Mouse (Mus musculus) cerebellum, adult 11 months (tissue): ENCODE measurements at regions not wholly inside any gene's neighbourhood (a gene's known extent, or its start where the extent isn't known, plus 50 kb on each side); places are given as distances from the start of the nearest gene placed in this dataset.

ENCODE experiments used
- DNase-seq: peaks from one replicate; pipeline ENCODE4 v3.0.0; 2022

DNA sequence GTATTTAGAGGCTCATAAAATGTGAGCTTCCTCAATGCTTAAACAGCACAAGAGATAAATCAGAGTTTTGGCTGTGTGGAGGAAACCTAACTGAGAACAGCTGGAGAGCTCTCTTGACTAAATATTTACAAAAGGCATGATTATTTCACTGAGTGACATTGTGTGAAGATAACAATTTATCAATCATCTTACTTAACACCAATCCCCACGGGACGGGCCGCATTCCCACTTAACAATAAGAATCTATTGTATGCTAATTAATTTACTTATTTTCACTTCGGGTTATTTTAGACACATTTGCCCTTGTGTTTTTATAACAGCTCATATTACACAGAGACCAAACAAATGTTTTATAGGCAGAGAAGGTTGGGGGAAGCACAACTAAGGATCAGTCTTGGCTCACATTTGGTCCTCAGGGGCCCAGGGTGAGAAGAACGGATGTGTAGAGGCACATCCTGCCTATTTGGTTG lies 259.7 kb upstream of the Arid1b start:
- DNase-seq, result no peak

DNA sequence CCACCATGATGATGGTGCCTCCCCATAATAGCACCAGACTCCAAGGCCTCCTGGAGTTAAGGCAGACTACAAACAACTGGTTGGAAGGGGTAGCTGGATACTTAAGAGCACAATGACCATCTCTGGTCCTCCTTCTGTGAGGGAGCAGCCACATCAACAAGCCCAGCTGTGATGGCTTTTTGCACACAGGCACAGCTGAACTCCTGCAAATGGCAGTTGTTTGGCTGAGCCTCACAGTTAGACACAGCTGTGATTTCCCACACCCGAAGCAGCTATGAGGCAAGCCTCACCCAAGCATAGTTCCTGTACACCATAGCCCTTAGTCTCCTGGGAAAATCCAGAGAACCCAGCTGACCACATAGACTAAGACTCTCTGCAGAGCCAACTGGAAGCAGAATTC lies 258.9 kb upstream of the Arid1b start:
- no peak for DNase-seq

DNA sequence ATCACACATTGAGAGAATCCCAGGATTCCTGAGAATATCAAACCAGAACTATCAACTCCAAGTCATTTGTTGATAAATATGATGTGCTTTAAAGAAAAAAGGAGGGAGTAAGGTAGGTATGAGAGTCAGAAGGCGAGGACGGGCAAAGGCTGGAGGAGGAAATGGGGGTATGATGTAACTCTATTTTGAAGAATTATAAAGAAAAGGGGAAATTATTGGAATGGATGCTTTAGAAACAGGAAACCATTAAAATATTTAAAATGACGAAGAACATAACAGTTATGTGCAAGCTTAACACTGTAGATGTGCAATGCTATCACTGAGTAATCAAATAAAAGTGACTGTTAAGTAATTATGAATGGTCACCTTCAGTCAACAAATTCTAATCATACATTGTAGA lies 257.4 kb upstream of the Arid1b start:
- DNase-seq, result no peak

DNA sequence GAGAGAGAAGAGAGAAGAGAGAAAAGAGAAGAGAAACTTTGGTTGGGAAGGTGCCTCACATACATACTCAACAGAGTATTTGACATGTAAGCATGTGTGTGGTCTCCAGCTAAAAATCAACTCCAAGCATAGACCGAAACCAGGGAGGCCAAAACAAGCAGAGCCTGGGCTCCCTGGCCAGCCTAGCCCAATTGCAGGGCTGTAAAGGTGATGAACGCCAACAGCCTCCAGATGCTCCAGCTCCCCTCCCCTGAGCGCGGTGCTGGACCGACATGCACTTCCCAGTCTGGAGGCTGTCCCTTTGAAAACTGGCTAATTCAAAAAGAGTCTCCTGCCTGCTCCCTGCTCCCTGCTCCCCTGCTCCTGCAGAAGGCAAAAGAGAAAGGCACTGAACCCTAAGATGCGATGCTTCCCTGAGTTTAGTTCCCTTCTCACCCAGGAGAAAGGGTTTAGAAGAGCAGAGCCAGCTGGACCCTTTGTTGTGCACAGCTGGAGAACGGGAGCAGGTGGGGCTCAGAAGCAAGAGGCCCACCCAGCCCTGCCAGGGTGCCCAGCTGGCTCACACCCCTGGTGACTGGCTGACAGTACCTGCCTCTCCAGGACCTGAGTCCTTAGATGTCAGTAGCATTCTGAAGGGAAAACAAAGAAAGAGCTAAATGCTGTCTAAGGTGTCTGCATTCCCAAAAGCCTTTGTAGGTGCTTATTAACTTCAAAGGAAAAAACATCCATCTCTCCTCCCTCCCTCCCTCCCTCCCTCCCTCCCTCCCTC lies 255.2 kb upstream of the Arid1b start:
- DNase-seq, result no peak

DNA sequence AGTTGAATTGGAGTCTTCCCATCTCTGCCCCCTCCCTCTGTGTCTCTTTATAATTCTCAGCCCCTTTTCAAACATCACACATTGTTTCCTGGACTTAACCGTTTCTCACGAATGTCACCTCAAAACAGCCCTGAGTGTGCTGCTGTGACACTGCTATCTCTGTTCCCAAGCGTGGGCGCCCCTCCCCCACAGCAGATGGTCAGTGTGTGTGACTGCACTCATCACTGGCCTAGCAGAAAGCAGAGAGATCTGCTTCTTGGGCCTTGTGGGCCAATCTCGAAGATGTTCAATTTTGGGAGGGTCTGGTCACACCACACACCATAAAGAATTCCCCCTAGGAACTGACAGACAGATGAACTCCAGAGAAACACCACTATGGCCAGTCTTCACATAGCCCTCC lies 253.3 kb upstream of the Arid1b start:
- no peak for DNase-seq

DNA sequence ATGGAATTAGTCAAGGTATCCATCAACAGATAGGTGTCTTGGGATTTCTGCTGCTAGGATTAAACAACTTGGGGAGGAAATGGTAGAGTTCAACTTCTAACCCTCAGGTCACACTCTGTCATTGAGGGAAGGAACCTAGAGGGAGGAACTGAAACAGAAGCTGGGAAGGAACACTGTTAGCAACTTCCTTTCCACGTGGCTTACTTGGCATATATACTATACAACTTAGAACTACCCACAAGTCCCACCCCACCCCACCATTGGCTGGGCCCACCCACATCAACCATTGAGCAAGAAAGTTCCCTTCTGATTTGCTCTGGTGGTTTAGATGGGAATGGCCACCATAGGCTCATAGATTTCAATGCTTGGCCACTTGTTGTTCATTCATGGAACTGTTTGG lies 251.8 kb upstream of the Arid1b start:
- DNase-seq, result no peak

DNA sequence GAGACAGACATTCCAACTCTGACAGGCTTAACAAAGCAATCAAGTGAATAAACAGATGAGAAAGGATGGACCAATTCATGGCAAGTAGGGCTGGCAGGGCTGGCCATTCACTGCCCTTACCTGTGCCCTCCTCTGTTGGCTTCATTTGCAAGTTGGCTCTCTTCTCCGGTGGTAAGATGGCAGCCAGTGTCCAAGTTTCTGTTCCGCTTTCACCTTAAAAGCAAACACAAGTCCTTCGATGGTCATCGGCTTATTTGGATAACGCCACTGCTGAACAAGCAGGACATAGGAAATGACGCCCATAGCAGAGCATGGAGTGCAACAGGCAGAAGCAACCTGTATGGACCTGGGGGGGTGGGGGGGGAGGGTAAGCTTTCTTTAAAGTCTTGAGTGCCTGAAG lies 231.2 kb upstream of the Arid1b start:
- DNase-seq, result no peak

DNA sequence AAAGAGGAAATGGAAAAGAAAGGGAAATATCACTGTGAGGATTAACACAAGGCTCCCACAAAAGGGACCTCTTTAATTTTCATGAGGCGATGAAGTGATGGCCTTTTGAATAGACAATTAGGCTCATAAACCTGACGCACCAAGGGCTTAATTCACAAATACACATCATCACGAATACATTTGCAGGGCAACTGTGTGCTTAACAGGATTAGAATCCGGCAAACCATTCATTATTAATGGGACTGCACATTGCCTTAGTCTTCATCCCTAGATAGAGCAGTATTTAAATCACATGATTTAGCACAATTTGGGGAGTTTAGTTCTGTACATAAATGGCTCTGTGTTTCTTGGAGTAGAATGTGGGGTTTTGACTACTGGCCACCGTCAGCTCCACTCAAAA lies 228.4 kb upstream of the Arid1b start:
- no peak for DNase-seq

DNA sequence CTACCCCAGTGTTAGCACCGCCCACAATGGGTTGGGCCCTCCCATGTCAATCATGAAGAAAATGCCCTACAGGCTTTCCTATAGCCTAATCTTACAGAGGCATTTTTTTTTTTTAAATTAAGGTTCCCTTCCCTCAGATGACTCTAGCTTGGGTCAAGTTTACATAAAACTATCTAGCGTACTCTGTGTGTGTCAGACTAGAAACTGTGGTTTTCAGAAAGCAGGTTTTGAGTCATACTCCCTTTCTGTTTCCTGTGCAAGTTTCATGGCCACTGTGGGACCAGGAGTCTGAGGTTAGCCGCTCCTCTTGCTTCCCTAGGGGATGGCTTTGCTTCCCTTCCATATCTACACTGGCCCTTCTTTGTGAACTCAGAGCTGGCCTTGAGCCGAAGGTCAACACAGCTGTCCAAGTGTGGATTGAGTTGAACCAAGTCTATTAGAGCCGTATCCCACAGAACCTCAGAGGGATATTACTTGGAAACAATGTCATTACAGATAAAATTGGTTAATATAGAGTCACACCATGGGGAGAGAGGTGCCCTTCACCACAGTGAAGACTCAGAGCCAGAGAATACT lies 226.1 kb upstream of the Arid1b start:
- no peak for DNase-seq

DNA sequence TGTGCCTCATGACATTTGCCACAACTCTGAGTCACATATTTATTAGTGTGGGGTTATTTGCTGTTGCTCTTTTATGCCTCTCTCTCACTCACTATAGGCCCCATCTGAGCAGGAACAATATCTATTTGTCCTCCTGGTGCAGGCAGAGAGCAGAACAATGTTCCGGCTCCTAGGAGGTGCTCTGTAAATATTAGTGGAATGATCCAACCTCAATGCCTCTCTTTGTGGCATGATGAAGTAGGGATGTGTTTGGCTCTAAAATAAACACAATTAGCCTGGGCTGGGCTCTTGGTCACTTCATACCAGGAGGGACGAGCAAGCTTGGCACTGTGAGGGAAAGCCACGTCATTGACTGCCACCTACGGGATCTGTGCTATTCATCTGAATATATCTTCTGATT lies 224.8 kb upstream of the Arid1b start:
- DNase-seq, result no peak

DNA sequence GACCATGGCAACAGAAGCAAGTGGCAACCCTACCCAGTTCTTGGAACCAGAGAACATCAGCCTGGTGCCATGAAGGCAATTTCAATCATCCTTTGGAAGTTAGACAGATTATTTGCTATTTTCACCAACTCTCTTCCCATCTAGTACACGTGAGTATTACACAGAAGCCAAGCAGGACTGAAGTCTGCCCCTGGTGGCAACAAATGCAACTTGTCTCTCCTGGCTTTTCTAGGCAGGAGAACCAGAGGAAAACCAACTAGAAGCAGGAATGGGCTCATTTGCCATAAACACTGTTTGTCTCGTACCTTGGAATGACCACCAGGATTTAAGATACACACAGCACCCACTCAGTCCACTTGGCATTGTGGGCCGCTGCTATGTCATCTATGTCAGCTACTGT lies 224.1 kb upstream of the Arid1b start:
- DNase-seq, result no peak

DNA sequence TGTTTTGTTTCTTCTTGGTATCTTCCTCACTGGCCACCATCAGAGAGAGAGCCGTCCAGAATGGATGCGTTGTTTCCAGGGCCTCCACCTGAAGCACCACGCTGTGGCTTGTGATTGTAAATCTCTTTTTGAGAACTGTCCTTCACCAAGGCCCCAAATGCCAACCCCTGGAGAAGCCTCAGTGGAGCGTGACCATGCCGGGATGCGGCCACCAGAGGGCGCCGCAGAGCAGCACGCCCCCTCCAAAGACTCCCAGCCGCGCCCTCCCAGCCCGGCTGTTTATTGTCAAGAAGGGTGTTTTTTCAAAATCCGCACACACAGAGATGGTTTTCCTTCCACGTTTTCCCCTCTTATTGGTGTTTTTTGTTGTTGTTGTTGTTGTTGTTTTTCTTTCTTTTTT lies 216.0 kb upstream of the Arid1b start:
- peak; percentile 66 for DNase-seq

DNA sequence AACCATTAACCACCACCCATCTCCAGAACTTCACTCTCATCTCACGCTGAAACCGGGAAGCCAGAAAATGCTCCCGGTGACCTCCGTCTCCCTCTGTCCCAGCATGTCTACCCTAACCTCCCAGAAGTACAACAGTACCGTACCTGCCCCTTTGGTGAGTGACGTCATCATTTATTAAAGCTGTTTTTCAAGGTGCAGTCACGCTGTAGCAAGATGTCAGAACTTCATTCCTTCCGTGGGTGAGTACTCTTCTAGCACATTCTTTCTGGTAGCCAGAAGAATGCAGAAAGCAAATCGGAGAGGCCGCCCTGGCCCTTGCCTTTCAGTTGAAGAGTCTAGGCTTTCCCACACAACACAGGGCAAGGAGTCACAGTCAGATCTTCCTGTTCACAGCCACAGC lies 215.1 kb upstream of the Arid1b start:
- DNase-seq, result no peak

DNA sequence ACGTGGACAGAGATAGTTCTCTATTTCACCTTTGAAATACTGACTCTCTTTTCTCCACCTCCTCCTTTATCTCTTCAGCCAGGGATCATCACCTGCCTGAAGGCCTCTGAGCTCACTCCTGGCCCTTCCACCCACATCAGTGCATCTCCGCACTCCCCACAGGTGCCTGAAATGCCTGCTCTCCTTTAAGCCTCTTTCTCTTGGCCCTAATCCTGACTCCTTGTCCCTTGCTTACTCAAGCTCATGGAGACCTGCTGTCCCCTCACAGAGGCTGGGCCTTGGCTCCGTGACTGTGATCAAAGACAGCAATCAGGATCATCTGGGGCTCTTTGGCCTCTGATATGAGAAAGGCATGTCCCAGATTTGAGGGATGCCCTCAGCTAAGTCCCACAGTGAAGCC lies 212.5 kb upstream of the Arid1b start:
- no peak for DNase-seq

DNA sequence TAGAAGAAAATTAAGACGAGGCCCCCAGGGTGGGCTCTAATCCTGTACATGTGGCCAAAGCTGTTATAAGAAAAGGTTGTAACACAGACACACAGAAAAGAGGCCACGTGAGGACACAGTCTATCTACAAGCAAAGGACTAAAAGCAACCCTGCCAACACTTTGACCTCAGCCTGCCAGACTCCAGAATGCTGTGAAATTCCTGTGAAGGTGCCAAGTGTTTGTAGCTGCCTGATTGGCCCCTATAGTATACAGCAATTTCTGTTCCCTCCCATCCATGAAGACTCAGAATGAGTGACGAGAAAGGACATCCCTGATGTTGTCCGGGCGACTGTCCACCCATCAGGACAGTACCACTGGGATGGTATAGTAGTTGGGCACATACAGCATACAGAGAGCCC lies 209.8 kb upstream of the Arid1b start:
- DNase-seq, result no peak

DNA sequence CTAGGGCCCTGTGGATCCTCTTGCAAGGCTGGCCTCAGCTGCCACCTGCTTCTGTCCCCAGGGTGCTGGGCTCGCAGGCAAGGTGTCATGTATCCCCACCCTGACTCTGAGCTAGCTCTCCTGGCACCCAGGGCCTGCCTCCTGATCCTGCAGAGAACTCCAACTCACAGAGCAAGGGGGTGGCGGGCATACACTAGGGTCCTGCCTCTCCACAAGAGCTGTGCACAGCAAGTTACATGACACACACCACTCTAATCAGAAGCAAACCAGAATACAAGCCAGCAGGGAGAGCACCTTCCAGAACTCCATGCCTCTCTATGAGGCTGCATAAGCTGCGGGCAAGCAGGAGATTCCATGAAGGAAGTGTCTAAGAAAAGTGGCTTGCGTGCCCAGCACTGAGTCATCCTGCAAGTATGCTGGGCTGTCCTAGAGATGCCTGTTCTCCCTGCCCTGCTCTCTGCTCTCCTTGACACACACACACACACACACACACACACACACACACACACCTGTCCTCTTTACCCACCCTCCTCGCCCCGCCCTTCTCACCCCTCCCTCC lies 208.8 kb upstream of the Arid1b start:
- no peak for DNase-seq

DNA sequence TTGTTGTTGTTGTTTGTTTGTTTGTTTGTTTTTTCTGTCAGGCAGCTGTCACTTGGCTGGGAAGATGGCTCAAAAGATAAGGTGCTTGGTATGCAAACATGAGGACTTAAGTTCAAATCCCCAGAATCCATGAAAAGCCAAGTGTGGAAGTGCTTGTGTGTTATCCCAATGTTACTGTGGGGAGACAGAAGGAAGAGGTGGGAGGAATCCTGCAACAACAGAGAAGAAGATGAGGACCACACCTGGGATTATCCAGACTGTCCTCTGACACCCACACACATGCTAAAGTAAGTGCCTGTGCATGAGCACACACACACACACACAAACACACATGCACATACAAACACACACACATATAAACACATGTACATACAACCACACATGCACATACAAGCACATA lies 207.6 kb upstream of the Arid1b start:
- no peak for DNase-seq

DNA sequence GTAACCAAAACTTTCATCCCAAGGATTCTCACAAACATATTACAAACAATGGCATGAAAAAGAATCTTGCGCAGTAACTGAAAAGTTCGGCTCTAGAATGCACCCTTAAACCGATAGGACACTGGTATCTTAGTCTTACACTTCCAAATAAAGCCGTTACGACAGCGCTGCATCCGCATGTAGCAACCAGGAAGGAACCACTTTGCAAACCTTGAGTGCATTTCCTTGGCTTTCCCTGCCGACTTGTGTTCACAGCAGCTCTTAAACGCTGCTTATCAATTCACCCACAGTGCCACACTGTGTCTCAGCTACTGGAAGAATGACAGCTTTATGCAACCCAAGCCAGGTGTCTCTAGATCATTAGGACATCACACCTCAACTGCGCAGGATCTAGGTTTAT lies 202.3 kb upstream of the Arid1b start:
- DNase-seq, result no peak

DNA sequence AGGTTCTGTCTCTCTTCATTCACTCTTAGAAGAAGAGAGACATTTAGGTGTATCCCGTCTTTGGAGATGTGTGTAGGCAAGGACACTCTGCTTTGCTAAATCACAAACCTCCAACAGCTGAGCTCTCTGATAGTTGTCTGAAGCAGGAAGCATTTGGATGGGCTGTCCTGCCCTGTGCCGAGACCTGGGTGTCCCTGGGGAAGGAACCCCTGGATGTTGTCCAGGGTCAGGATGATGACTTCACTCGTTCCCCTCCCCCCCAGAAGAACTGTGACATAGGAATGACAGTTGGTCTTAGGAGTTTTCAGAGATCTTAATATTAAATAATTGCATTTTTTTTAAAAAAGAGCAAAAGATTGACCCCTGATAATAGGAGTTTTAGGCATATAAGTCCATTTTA lies 197.9 kb upstream of the Arid1b start:
- no peak for DNase-seq

DNA sequence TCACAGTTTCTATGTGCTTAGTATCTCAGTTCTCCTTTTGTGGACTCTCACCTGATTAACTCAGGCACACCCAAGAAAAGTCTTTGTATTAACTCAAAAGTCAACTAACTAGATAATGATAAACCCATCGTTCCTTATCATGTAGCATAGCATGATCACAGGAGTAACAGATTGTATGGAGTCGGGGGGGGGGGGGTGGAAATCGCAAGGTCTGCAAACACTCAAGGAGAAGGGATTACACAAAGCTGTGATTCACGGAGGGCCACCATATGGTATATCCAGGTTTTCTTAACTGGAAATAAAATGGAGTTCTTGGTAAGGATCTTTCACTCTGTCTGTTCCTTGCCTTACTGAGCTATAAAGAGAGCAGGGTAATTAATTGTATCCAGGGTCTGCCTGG lies 190.1 kb upstream of the Arid1b start:
- DNase-seq, result no peak

DNA sequence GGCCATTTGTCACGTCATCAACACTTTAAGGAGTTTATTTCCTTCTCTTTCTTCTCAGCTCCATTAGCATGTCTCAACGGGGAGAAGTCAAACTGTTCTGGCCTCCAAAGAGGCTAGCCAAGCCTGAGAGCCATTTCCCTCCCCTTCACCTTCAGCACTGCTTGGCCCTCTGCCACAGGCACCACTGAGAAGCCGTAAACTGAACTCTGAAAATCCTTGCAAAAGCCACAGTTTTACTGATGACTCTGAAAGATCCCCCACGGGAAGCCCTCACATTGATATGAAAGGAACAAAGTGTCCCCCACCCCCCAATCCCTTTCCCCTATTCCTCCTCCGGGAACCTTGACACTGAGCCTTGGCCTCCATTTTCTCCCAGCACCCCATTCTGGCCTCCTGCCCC lies 188.1 kb upstream of the Arid1b start:
- DNase-seq, result no peak

DNA sequence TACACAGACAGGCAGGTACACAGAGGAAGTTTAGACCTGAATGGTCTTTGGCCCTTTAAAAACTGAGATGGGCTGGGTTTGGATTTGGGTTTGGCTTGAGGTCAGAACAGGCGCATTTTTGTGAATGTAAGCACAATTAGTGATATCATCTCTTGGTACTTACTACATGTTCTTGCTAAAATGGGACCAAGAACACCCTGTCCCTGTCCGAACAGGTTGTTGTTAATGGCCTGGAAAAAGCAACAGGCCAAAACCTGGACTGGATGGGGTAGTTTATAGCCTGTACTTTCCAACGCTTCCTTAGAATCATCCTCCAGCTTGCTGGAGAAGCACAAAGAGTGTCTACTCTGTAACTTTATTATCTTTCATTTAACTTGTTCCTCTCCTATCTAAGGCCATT lies 185.2 kb upstream of the Arid1b start:
- DNase-seq, result no peak

DNA sequence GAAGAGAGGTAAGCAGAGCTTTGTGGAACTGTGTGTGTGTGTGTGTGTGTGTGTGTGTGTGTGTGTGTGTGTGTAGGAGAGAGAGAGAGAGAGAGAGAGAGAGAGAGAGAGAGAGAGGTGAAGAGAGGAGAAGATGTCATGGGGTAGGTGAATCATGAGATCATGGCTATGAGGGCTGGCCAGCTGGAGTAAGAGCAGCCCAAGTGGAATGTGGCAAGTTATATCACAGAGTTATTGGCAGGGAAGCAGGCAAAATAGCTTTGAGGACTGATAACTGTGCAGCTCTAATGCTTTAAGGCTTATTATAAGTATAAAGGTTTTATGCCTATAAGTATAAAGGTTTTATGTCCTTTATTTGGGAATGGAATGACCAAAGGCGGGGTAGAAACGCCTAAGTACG lies 180.9 kb upstream of the Arid1b start:
- no peak for DNase-seq

DNA sequence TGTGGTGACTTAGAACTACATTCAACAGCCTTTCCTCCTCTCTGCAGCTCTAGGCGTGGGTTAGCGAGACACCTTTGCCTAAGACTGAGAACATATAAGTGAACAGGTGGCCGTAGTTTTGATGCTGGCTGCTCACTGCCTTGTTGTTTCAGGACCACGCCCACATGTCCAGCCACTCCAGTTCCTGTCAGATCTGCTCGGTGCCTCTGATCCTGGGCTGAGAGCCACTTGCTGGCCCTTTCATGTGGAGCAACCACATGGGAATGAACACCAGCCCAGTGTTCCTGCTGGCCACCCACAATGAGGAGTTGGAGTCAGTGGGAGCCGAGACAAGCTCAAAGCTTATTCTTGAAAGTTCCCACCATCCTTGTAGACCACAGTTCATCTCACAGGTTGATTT lies 180.5 kb upstream of the Arid1b start:
- no peak for DNase-seq
